Mouse (Mus musculus): ENCODE measurements around the gene Ccl24. TPM values are rescaled to one million over a fixed set of nuclear protein-coding genes. Genes with fewer than 3 reads are reported as not detected.

Ccl24 gene
- polyA plus RNA-seq, 1 experiment from 2014 or later = 0.99 TPM

DNA sequence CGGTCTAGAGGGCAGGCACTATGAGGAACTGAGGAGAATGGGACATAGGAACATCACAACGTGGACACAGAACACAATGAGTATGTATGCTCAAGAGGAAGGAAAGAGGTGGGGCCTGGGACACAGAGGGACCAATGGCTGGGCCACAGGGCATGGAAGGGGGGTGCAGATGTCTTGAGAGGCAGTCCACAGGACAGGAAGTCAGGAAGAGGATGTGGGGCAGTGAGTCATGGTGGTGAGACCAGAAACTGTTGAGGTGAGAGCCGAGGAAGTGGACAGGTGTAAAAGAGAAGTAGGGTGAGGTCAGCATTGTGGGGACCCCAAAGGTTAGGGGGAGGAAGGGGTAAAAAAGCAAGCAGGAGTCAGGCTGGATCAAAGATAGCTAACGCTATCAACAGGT lies 35.5 kb downstream of the Ccl24 start:
- Histone ChIP-seq H3K27me3 (ENCODE audit: control insufficient read depth, insufficient read depth, low read length) (no peaks in the 10 kb centered on the region), H3K4me2 (ENCODE audit: low read depth, low read length, severe bottlenecking) (no peak overlapping the region), H3K4me3 (ENCODE audit: low read depth, low read length) (no peak overlapping the region), H3K4me1 (replicated peaks; ENCODE audit: control insufficient read depth, insufficient read depth, low read length) (no peaks in the 10 kb centered on the region), H3K36me3 (ENCODE audit: control insufficient read depth, insufficient read depth, low read length) (no peaks in the 10 kb centered on the region), H3K9ac (ENCODE audit: low read length) (no peak overlapping the region), H3K27ac (ENCODE audit: low read depth, low read length) (no peak overlapping the region), H3K9me3 (ENCODE audit: control insufficient read depth, low read length) (no peaks in the 10 kb centered on the region)
- DNase-seq (ENCODE audit: low spot score) = no peak
- 82% methylated on average over 4 of the region's 4 CpGs for WGBS
- no peak for ATAC-seq (replicated peaks; ENCODE audit: low FRiP score)

GRCm38 (mm10) chr5:135535867-135536266 lies 37.0 kb downstream of the Ccl24 start:
- H3K27me3 ChIP-seq (ENCODE audit: control insufficient read depth, insufficient read depth, low read length) = no peaks in the 10 kb centered on the region
- DNase-seq (ENCODE audit: low spot score) (no peak), ATAC-seq (replicated peaks; ENCODE audit: low FRiP score) (no peak)
- no peak overlapping the region for H3K9ac ChIP-seq (ENCODE audit: low read length)
- no peaks in the 10 kb centered on the region for H3K4me1 ChIP-seq (replicated peaks; ENCODE audit: control insufficient read depth, insufficient read depth, low read length)
- H3K4me3 ChIP-seq (ENCODE audit: low read depth, low read length) = no peak overlapping the region
- H3K9me3 ChIP-seq (ENCODE audit: control insufficient read depth, low read length) = no peaks in the 10 kb centered on the region
- H3K36me3 ChIP-seq (ENCODE audit: control insufficient read depth, insufficient read depth, low read length) = no peaks in the 10 kb centered on the region
- no peak overlapping the region for H3K27ac ChIP-seq (ENCODE audit: low read depth, low read length)
- H3K4me2 ChIP-seq (ENCODE audit: low read depth, low read length, severe bottlenecking) = no peak overlapping the region

DNA sequence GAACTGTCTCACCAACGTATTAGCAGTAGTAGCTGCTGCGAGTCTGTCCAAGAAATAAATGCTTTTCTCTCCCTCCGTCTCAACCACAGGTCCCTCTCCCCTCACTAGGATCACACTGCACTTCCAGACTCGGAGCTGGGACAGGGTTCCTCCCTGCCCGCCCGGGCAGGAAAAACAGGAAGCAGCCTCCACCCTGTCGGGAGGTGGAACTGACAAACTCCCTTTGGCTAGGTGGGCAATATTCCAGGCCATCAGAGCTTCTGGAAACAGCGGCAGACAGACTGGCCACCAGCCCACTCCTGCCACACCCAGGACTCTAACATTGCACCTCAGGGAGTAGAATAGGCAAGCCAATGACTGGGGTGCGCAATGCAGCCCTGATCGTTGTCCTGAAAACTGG lies 39.4 kb downstream of the Ccl24 start:
- Histone ChIP-seq H3K4me2 (ENCODE audit: low read depth, low read length, severe bottlenecking) (no peak overlapping the region), H3K4me1 (replicated peaks; ENCODE audit: control insufficient read depth, insufficient read depth, low read length) (no peaks in the 10 kb centered on the region), H3K9me3 (ENCODE audit: control insufficient read depth, low read length) (no peaks in the 10 kb centered on the region), H3K27me3 (ENCODE audit: control insufficient read depth, insufficient read depth, low read length) (no peaks in the 10 kb centered on the region), H3K4me3 (ENCODE audit: low read depth, low read length) (no peak overlapping the region), H3K27ac (ENCODE audit: low read depth, low read length) (no peak overlapping the region), H3K9ac (ENCODE audit: low read length) (no peak overlapping the region), H3K36me3 (ENCODE audit: control insufficient read depth, insufficient read depth, low read length) (no peaks in the 10 kb centered on the region)
- 86% methylated on average over 10 of the region's 10 CpGs for WGBS
- ATAC-seq (replicated peaks; ENCODE audit: low FRiP score) (no peak), DNase-seq (ENCODE audit: low spot score) (no peak)

DNA sequence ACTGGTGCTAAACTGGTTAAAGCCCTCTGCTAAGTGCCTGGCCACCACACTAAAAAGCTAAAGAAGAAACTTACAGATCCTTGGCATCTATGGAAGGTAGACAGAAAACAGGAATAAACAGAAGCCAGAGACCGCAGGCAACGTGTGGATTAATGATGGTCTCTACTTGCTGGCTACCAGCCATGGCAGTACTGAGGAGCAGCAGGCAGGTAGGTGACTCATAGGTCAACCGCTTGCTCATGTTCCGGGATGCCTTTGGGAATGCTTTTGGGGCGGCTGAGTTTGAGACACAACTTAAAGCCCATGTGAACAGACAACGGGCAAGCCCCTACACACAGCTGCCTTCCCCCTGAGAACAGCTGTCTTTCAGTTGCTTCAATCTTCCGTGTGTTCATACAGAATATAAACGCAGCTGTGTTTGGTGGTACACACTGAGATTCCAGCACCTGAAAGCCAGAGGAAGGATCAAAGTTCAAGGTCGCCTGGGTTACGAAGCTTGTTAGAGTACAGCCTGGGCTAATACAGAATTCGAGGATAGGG lies 41.5 kb downstream of the Ccl24 start:
- no peak overlapping the region for H3K27ac ChIP-seq (ENCODE audit: low read depth, low read length)
- H3K4me2 ChIP-seq (ENCODE audit: low read depth, low read length, severe bottlenecking) = no peak overlapping the region
- H3K4me1 ChIP-seq (replicated peaks; ENCODE audit: control insufficient read depth, insufficient read depth, low read length) = no peaks in the 10 kb centered on the region
- H3K27me3 ChIP-seq (ENCODE audit: control insufficient read depth, insufficient read depth, low read length) = no peaks in the 10 kb centered on the region
- no peaks in the 10 kb centered on the region for H3K36me3 ChIP-seq (ENCODE audit: control insufficient read depth, insufficient read depth, low read length)
- no peaks in the 10 kb centered on the region for H3K9me3 ChIP-seq (ENCODE audit: control insufficient read depth, low read length)
- no peak overlapping the region for H3K4me3 ChIP-seq (ENCODE audit: low read depth, low read length)
- WGBS = 89% methylated on average over 11 of the region's 11 CpGs
- H3K9ac ChIP-seq (ENCODE audit: low read length) = no peak overlapping the region
- ATAC-seq (replicated peaks; ENCODE audit: low FRiP score) = no peak
- no peak for DNase-seq (ENCODE audit: low spot score)

- Histone ChIP-seq H3K4me1 (replicated peaks; ENCODE audit: control insufficient read depth, insufficient read depth, low read length) (no peaks in the 10 kb centered on the region), H3K36me3 (ENCODE audit: control insufficient read depth, insufficient read depth, low read length) (no peaks in the 10 kb centered on the region), H3K4me3 (ENCODE audit: low read depth, low read length) (no peak overlapping the region), H3K9me3 (ENCODE audit: control insufficient read depth, low read length) (no peaks in the 10 kb centered on the region), H3K9ac (ENCODE audit: low read length) (no peak overlapping the region), H3K27me3 (ENCODE audit: control insufficient read depth, insufficient read depth, low read length) (no peaks in the 10 kb centered on the region), H3K4me2 (ENCODE audit: low read depth, low read length, severe bottlenecking) (no peak overlapping the region), H3K27ac (ENCODE audit: low read depth, low read length) (no peak overlapping the region)
- 80% methylated on average over 2 of the region's 2 CpGs for WGBS
- ATAC-seq (replicated peaks; ENCODE audit: low FRiP score) (no peak), DNase-seq (ENCODE audit: low spot score) (no peak)
Observed at GRCm38 (mm10) chr5:135529964-135530363, 42.9 kb downstream of the Ccl24 start.

GRCm38 (mm10) chr5:135529310-135529709 lies 43.5 kb downstream of the Ccl24 start:
- 78% methylated on average over 3 of the region's 3 CpGs for WGBS
- H3K36me3 ChIP-seq (ENCODE audit: control insufficient read depth, insufficient read depth, low read length) = no peaks in the 10 kb centered on the region
- H3K4me2 ChIP-seq (ENCODE audit: low read depth, low read length, severe bottlenecking) = no peak overlapping the region
- no peak overlapping the region for H3K4me3 ChIP-seq (ENCODE audit: low read depth, low read length)
- H3K27me3 ChIP-seq (ENCODE audit: control insufficient read depth, insufficient read depth, low read length) = no peaks in the 10 kb centered on the region
- no peaks in the 10 kb centered on the region for H3K4me1 ChIP-seq (replicated peaks; ENCODE audit: control insufficient read depth, insufficient read depth, low read length)
- H3K27ac ChIP-seq (ENCODE audit: low read depth, low read length) = no peak overlapping the region
- H3K9me3 ChIP-seq (ENCODE audit: control insufficient read depth, low read length) = no peaks in the 10 kb centered on the region
- DNase-seq (ENCODE audit: low spot score) = no peak
- no peak overlapping the region for H3K9ac ChIP-seq (ENCODE audit: low read length)
- no peak for ATAC-seq (replicated peaks; ENCODE audit: low FRiP score)

DNA sequence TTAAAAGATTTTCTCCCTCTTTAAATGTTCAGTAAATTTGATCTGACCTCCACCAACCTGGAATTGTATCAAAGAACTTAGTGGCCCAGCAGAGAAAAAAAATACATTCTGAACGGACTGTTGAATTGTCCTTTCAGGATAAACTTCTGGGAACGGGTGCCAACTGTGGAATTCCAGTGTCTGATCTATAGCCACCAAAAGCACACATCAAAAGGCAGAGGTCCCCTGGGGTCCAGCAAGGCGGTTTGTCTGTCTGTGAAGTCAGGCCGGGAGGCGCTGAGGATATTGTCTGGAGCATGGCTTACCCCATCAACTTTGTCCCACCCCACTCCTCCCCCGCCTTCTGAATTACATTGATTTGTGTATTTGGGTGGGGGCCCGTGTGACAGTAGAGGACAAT lies 44.9 kb downstream of the Ccl24 start:
- Histone ChIP-seq H3K4me3 (ENCODE audit: low read depth, low read length) (no peak overlapping the region), H3K9me3 (ENCODE audit: control insufficient read depth, low read length) (no peaks in the 10 kb centered on the region), H3K9ac (ENCODE audit: low read length) (no peak overlapping the region), H3K27me3 (ENCODE audit: control insufficient read depth, insufficient read depth, low read length) (no peaks in the 10 kb centered on the region), H3K36me3 (ENCODE audit: control insufficient read depth, insufficient read depth, low read length) (no peaks in the 10 kb centered on the region), H3K4me2 (ENCODE audit: low read depth, low read length, severe bottlenecking) (no peak overlapping the region), H3K27ac (ENCODE audit: low read depth, low read length) (no peak overlapping the region), H3K4me1 (replicated peaks; ENCODE audit: control insufficient read depth, insufficient read depth, low read length) (no peaks in the 10 kb centered on the region)
- no peak for DNase-seq (ENCODE audit: low spot score)
- 51% methylated on average over 7 of the region's 7 CpGs for WGBS
- ATAC-seq (replicated peaks; ENCODE audit: low FRiP score) = no peak

DNA sequence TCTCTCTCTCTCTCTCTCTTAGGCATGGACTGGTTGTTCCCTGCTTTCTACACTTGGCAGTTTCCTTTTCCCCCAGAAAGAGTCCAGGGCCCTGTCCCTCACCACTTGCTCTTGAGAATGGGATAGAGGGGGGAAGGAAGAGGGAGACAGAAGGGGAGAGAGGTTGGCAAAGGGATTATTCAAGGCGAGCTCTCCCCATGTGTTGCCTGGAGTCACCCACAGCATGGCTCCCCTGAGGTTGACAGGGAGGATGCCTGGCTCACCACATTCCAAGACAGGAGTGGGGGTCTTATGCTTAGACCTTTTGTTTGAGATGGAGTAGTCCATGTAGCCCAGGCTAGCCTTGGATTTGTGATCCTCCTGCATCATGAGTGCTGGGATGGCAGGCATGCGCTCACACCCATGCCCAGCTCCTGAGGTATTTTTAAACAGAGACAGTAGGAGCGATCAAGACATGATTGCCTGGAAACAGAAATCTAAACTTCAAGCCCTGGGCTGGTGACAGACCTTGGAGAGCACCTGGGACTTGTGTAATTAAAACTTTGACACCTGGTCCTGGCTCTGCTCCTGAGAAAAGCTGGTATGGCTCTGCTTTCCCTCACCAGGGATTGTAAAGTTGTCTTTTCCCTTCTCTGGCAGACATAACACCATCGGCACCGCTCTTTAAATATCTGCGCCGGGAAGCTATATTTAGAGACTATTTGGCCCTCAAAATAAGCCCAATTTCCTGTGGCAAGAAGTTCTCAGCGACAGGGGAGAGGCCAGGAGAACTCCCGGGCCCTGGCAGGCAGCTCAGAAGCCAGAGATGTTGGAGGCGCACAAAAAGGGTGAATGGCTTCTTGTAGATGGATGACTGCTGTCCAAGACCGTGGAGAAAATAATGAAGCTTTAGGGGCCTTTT lies 47.9 kb downstream of the Ccl24 start:
- H3K4me2 ChIP-seq (ENCODE audit: low read depth, low read length, severe bottlenecking) = no peak overlapping the region
- no peak overlapping the region for H3K9ac ChIP-seq (ENCODE audit: low read length)
- H3K36me3 ChIP-seq (ENCODE audit: control insufficient read depth, insufficient read depth, low read length) = no peaks in the 10 kb centered on the region
- no peaks in the 10 kb centered on the region for H3K9me3 ChIP-seq (ENCODE audit: control insufficient read depth, low read length)
- ATAC-seq (replicated peaks; ENCODE audit: low FRiP score) (no peak), DNase-seq (ENCODE audit: low spot score) (no peak)
- H3K4me1 ChIP-seq (replicated peaks; ENCODE audit: control insufficient read depth, insufficient read depth, low read length) = no peaks in the 10 kb centered on the region
- no peaks in the 10 kb centered on the region for H3K27me3 ChIP-seq (ENCODE audit: control insufficient read depth, insufficient read depth, low read length)
- H3K27ac ChIP-seq (ENCODE audit: low read depth, low read length) = no peak overlapping the region
- WGBS = 85% methylated on average over 11 of the region's 11 CpGs
- no peak overlapping the region for H3K4me3 ChIP-seq (ENCODE audit: low read depth, low read length)

GRCm38 (mm10) chr5:135524087-135524486 lies 48.8 kb downstream of the Ccl24 start:
- H3K4me2 ChIP-seq (ENCODE audit: low read depth, low read length, severe bottlenecking) = no peak overlapping the region
- no peak for ATAC-seq (replicated peaks; ENCODE audit: low FRiP score)
- H3K27me3 ChIP-seq (ENCODE audit: control insufficient read depth, insufficient read depth, low read length) = no peaks in the 10 kb centered on the region
- H3K36me3 ChIP-seq (ENCODE audit: control insufficient read depth, insufficient read depth, low read length) = no peaks in the 10 kb centered on the region
- H3K9ac ChIP-seq (ENCODE audit: low read length) = no peak overlapping the region
- H3K27ac ChIP-seq (ENCODE audit: low read depth, low read length) = no peak overlapping the region
- 91% methylated on average over 2 of the region's 2 CpGs for WGBS
- no peaks in the 10 kb centered on the region for H3K4me1 ChIP-seq (replicated peaks; ENCODE audit: control insufficient read depth, insufficient read depth, low read length)
- no peak overlapping the region for H3K4me3 ChIP-seq (ENCODE audit: low read depth, low read length)
- H3K9me3 ChIP-seq (ENCODE audit: control insufficient read depth, low read length) = no peaks in the 10 kb centered on the region
- no peak for DNase-seq (ENCODE audit: low spot score)
